Mouse (Mus musculus): ENCODE results near the gene Borcs6. TPM values are rescaled to one million over a fixed set of nuclear protein-coding genes. Genes with fewer than 3 reads are reported as not detected.

Gene Borcs6
- polyA plus RNA-seq, 1 experiment from 2014 or later = 9.5 TPM

GRCm38 (mm10) chr11:69101604-69102402 lies 42.3 kb downstream of the Borcs6 start:
- ATAC-seq (ENCODE audit: low FRiP score, low read depth) = no peak
- H3K4me3 ChIP-seq = no peak overlapping the region
- H3K36me3 ChIP-seq = peaks cover 64% of the 10 kb centered on the region
- H3K27ac ChIP-seq = no peak overlapping the region
- peaks cover 36% of the 10 kb centered on the region for H3K4me1 ChIP-seq
- H3K27me3 ChIP-seq = no peaks in the 10 kb centered on the region
- H3K4me2 ChIP-seq (replicated peaks) = no peak overlapping the region
- WGBS = 90% methylated on average over 21 of the region's 21 CpGs
- H3K9ac ChIP-seq = no peak overlapping the region
- no peaks in the 10 kb centered on the region for H3K9me3 ChIP-seq

- Histone ChIP-seq H3K27me3 (no peaks in the 10 kb centered on the region), H3K9me3 (no peaks in the 10 kb centered on the region), H3K9ac (no peak overlapping the region), H3K36me3 (peaks cover 69% of the 10 kb centered on the region), H3K4me3 (no peak overlapping the region), H3K4me2 (replicated peaks) (no peak overlapping the region), H3K4me1 (peaks cover 32% of the 10 kb centered on the region), H3K27ac (no peak overlapping the region)
- WGBS = 95% methylated on average over 7 of the region's 7 CpGs
- no peak for ATAC-seq (ENCODE audit: low FRiP score, low read depth)
These were observed 42.8 kb downstream of the Borcs6 start for GRCm38 (mm10) chr11:69102403-69102725.

- no peak overlapping the region for H3K4me2 ChIP-seq (replicated peaks)
- 95% methylated on average over 14 of the region's 14 CpGs for WGBS
- H3K27ac ChIP-seq = no peak overlapping the region
- peaks cover 77% of the 10 kb centered on the region for H3K36me3 ChIP-seq
- no peak overlapping the region for H3K9ac ChIP-seq
- no peak for ATAC-seq (ENCODE audit: low FRiP score, low read depth)
- no peak overlapping the region for H3K4me3 ChIP-seq
- H3K9me3 ChIP-seq = no peaks in the 10 kb centered on the region
- H3K27me3 ChIP-seq = no peaks in the 10 kb centered on the region
- H3K4me1 ChIP-seq = peaks cover 24% of the 10 kb centered on the region
These were observed 43.6 kb downstream of the Borcs6 start for GRCm38 (mm10) chr11:69103121-69103520.

GRCm38 (mm10) chr11:69103531-69104435 lies 44.3 kb downstream of the Borcs6 start:
- H3K4me3 ChIP-seq = no peak overlapping the region
- H3K9me3 ChIP-seq = no peaks in the 10 kb centered on the region
- no peak overlapping the region for H3K27ac ChIP-seq
- no peak for ATAC-seq (ENCODE audit: low FRiP score, low read depth)
- 90% methylated on average over 15 of the region's 15 CpGs for WGBS
- no peak overlapping the region for H3K4me2 ChIP-seq (replicated peaks)
- H3K9ac ChIP-seq = no peak overlapping the region
- peaks cover 18% of the 10 kb centered on the region for H3K4me1 ChIP-seq
- H3K27me3 ChIP-seq = no peaks in the 10 kb centered on the region
- peaks cover 83% of the 10 kb centered on the region for H3K36me3 ChIP-seq

- no peaks in the 10 kb centered on the region for H3K27me3 ChIP-seq
- no peaks in the 10 kb centered on the region for H3K9me3 ChIP-seq
- WGBS = 90% methylated on average over 14 of the region's 14 CpGs
- ATAC-seq (ENCODE audit: low FRiP score, low read depth) = no peak
- H3K36me3 ChIP-seq = peaks cover 90% of the 10 kb centered on the region
- no peak overlapping the region for H3K9ac ChIP-seq
- H3K4me3 ChIP-seq = no peak overlapping the region
- H3K4me2 ChIP-seq (replicated peaks) = no peak overlapping the region
- no peak overlapping the region for H3K27ac ChIP-seq
- H3K4me1 ChIP-seq = peaks cover 13% of the 10 kb centered on the region
These were observed 45.0 kb downstream of the Borcs6 start for GRCm38 (mm10) chr11:69104487-69104886.

- Histone ChIP-seq H3K4me1 (peaks cover 14% of the 10 kb centered on the region), H3K9ac (no peak overlapping the region), H3K4me2 (replicated peaks) (no peak overlapping the region), H3K4me3 (no peak overlapping the region), H3K9me3 (no peaks in the 10 kb centered on the region), H3K27ac (no peak overlapping the region), H3K36me3 (peaks cover 94% of the 10 kb centered on the region), H3K27me3 (no peaks in the 10 kb centered on the region)
- 88% methylated on average over 6 of the region's 6 CpGs for WGBS
- no peak for ATAC-seq (ENCODE audit: low FRiP score, low read depth)
These were observed 45.7 kb downstream of the Borcs6 start for GRCm38 (mm10) chr11:69105227-69105626.

GRCm38 (mm10) chr11:69105796-69106195 lies 46.3 kb downstream of the Borcs6 start:
- no peak overlapping the region for H3K4me3 ChIP-seq
- H3K4me1 ChIP-seq = peaks cover 12% of the 10 kb centered on the region
- no peaks in the 10 kb centered on the region for H3K9me3 ChIP-seq
- ATAC-seq (ENCODE audit: low FRiP score, low read depth) = no peak
- H3K4me2 ChIP-seq (replicated peaks) = no peak overlapping the region
- H3K27me3 ChIP-seq = no peaks in the 10 kb centered on the region
- 85% methylated on average over 2 of the region's 2 CpGs for WGBS
- peaks cover 90% of the 10 kb centered on the region for H3K36me3 ChIP-seq
- H3K9ac ChIP-seq = no peak overlapping the region
- H3K27ac ChIP-seq = no peak overlapping the region

- peaks cover 85% of the 10 kb centered on the region for H3K36me3 ChIP-seq
- no peaks in the 10 kb centered on the region for H3K9me3 ChIP-seq
- H3K27me3 ChIP-seq = no peaks in the 10 kb centered on the region
- H3K4me1 ChIP-seq = peaks cover 13% of the 10 kb centered on the region
- 90% methylated on average over 11 of the region's 11 CpGs for WGBS
- H3K27ac ChIP-seq = no peak overlapping the region
- no peak overlapping the region for H3K4me3 ChIP-seq
- no peak overlapping the region for H3K4me2 ChIP-seq (replicated peaks)
- ATAC-seq (ENCODE audit: low FRiP score, low read depth) = no peak
- H3K9ac ChIP-seq = no peak overlapping the region
These were observed 46.8 kb downstream of the Borcs6 start for GRCm38 (mm10) chr11:69106299-69106698.

- H3K9ac ChIP-seq = no peak overlapping the region
- WGBS = 87% methylated on average over 11 of the region's 11 CpGs
- H3K4me2 ChIP-seq (replicated peaks) = no peak overlapping the region
- H3K27ac ChIP-seq = no peak overlapping the region
- H3K4me3 ChIP-seq = no peak overlapping the region
- no peaks in the 10 kb centered on the region for H3K9me3 ChIP-seq
- H3K36me3 ChIP-seq = peaks cover 80% of the 10 kb centered on the region
- H3K27me3 ChIP-seq = 0 out of 2 replicates have a peak, but pooled peaks cover under 1% of the 10 kb centered on the region
- peaks cover 17% of the 10 kb centered on the region for H3K4me1 ChIP-seq
- ATAC-seq (ENCODE audit: low FRiP score, low read depth) = no peak
These were observed 47.3 kb downstream of the Borcs6 start for GRCm38 (mm10) chr11:69106842-69107241.

GRCm38 (mm10) chr11:69107676-69108075 lies 48.2 kb downstream of the Borcs6 start:
- Histone ChIP-seq H3K4me1 (peaks cover 22% of the 10 kb centered on the region), H3K4me2 (replicated peaks) (no peak overlapping the region), H3K27ac (no peak overlapping the region), H3K4me3 (no peak overlapping the region), H3K27me3 (0 out of 2 replicates have a peak, but pooled peaks cover 4% of the 10 kb centered on the region), H3K9me3 (no peaks in the 10 kb centered on the region), H3K9ac (no peak overlapping the region), H3K36me3 (peaks cover 72% of the 10 kb centered on the region)
- no peak for ATAC-seq (ENCODE audit: low FRiP score, low read depth)
- WGBS = 87% methylated on average over 11 of the region's 11 CpGs

GRCm38 (mm10) chr11:69108223-69108622 lies 48.7 kb downstream of the Borcs6 start:
- Histone ChIP-seq H3K27ac (no peak overlapping the region), H3K4me2 (replicated peaks) (no peak overlapping the region), H3K9me3 (no peaks in the 10 kb centered on the region), H3K4me1 (peaks cover 22% of the 10 kb centered on the region), H3K4me3 (no peak overlapping the region), H3K9ac (no peak overlapping the region), H3K27me3 (0 out of 2 replicates have a peak, but pooled peaks cover 4% of the 10 kb centered on the region), H3K36me3 (peaks cover 66% of the 10 kb centered on the region)
- WGBS = 89% methylated on average over 9 of the region's 9 CpGs
- ATAC-seq (ENCODE audit: low FRiP score, low read depth) = no peak

All from limb, embryonic 13.5 days (tissue).